Mouse (Mus musculus): Measurements from ENCODE around the gene Tnik. TPM values are rescaled to one million over a fixed set of nuclear protein-coding genes. Genes with fewer than 3 reads are reported as not detected.

Gene Tnik
- polyA plus RNA-seq, 1 experiment = 0.21 TPM

DNA sequence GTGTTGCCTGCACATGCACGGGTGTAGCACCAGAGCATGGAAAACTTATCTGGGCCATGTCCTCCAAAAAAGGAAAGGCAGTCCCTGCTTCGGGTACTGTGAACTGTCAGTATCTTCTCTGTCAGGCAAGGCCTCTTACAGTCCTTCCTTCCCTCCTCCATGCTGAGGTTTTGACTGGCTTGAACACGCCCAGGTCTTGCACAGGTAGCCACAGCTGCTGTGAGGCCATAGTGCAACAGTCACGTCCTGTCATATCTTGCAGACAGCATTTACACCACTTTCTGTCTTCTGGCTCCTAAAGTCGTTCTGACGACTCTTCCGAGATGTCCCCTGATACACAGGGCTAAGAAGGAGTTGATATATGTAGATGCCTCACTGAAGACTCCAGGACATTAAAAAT, 28.8 kb upstream of the Tnik start:
- TF ChIP-seq MYOD1 (IDR thresholded peaks at IDR 0.05; ENCODE audit: control insufficient read depth, insufficient read length, low read depth) = no peak
- no peak for TF ChIP-seq MYOG (IDR thresholded peaks at IDR 0.05; ENCODE audit: control insufficient read depth, extremely low read depth, insufficient read length)
- TF ChIP-seq USF1 (IDR thresholded peaks at IDR 0.05; ENCODE audit: low read depth) = no peak
- no peak for TF ChIP-seq CTCF (IDR thresholded peaks at IDR 0.05; ENCODE audit: control insufficient read depth, insufficient read depth, insufficient read length)
- TF ChIP-seq CEBPB (IDR thresholded peaks at IDR 0.05; ENCODE audit: low read depth) = no peak
- no peak for TF ChIP-seq MAX (IDR thresholded peaks at IDR 0.05)
- TF ChIP-seq FOSL1 (IDR thresholded peaks at IDR 0.05; ENCODE audit: insufficient read depth, low read length, poor library complexity, severe bottlenecking) = no peak
- Histone ChIP-seq H3K36me3 (ENCODE audit: control insufficient read depth, insufficient read depth) (no peaks in the 10 kb centered on the region), H3K79me2 (ENCODE audit: control insufficient read depth, insufficient read depth) (no peaks in the 10 kb centered on the region), H3K27me3 (ENCODE audit: control insufficient read depth, insufficient read depth, insufficient read length) (no peaks in the 10 kb centered on the region), H3K4me3 (ENCODE audit: insufficient read depth, poor library complexity, severe bottlenecking) (no peak overlapping the region), H3K79me3 (ENCODE audit: low read depth) (no peaks in the 10 kb centered on the region), H3ac (ENCODE audit: control insufficient read depth, insufficient read length, low read depth) (no peak overlapping the region)

GRCm38 (mm10) chr3:28236689-28237088, 26.3 kb upstream of the Tnik start:
- TF ChIP-seq FOSL1 (IDR thresholded peaks at IDR 0.05; ENCODE audit: insufficient read depth, low read length, poor library complexity, severe bottlenecking) = no peak
- TF ChIP-seq MYOD1 (IDR thresholded peaks at IDR 0.05; ENCODE audit: control insufficient read depth, insufficient read length, low read depth) = no peak
- no peak for TF ChIP-seq CEBPB (IDR thresholded peaks at IDR 0.05; ENCODE audit: low read depth)
- no peak for TF ChIP-seq USF1 (IDR thresholded peaks at IDR 0.05; ENCODE audit: low read depth)
- TF ChIP-seq MYOG (IDR thresholded peaks at IDR 0.05; ENCODE audit: control insufficient read depth, extremely low read depth, insufficient read length) = no peak
- no peak for TF ChIP-seq MAX (IDR thresholded peaks at IDR 0.05)
- TF ChIP-seq CTCF (IDR thresholded peaks at IDR 0.05; ENCODE audit: control insufficient read depth, insufficient read depth, insufficient read length) = no peak
- Histone ChIP-seq H3K79me2 (ENCODE audit: control insufficient read depth, insufficient read depth) (no peaks in the 10 kb centered on the region), H3ac (ENCODE audit: control insufficient read depth, insufficient read length, low read depth) (no peak overlapping the region), H3K4me3 (ENCODE audit: insufficient read depth, poor library complexity, severe bottlenecking) (no peak overlapping the region), H3K79me3 (ENCODE audit: low read depth) (no peaks in the 10 kb centered on the region), H3K27me3 (ENCODE audit: control insufficient read depth, insufficient read depth, insufficient read length) (no peaks in the 10 kb centered on the region), H3K36me3 (ENCODE audit: control insufficient read depth, insufficient read depth) (no peaks in the 10 kb centered on the region)

GRCm38 (mm10) chr3:28238136-28238535, 24.9 kb upstream of the Tnik start:
- TF ChIP-seq CEBPB (IDR thresholded peaks at IDR 0.05; ENCODE audit: low read depth) (no peak), MYOD1 (IDR thresholded peaks at IDR 0.05; ENCODE audit: control insufficient read depth, insufficient read length, low read depth) (no peak)
- Histone ChIP-seq H3K36me3 (ENCODE audit: control insufficient read depth, insufficient read depth) (no peaks in the 10 kb centered on the region), H3K4me3 (ENCODE audit: insufficient read depth, poor library complexity, severe bottlenecking) (no peak overlapping the region), H3K27me3 (ENCODE audit: control insufficient read depth, insufficient read depth, insufficient read length) (no peaks in the 10 kb centered on the region), H3K79me2 (ENCODE audit: control insufficient read depth, insufficient read depth) (no peaks in the 10 kb centered on the region), H3K79me3 (ENCODE audit: low read depth) (no peaks in the 10 kb centered on the region), H3ac (ENCODE audit: control insufficient read depth, insufficient read length, low read depth) (no peak overlapping the region)

DNA sequence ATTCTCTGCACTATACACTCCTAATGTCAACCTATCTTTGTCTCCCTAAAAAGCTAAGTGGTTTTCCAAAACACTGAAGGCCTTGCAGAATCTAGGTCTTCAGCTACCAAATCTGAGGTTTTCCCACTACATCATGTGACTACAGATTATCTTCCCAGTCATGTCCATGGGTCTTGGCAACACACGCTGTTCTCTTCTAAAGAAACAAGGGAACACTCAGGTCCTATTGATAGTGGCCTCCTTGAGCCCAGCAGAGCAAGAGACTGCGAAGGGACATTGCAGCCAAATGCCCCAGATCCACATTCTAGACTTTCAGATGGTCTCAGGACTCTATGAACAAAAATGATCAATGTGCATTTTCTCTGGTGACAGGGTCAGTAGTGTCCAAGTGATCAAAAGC, 20.5 kb upstream of the Tnik start:
- Histone ChIP-seq H3K79me2 (ENCODE audit: control insufficient read depth, insufficient read depth) (no peaks in the 10 kb centered on the region), H3K4me3 (ENCODE audit: insufficient read depth, poor library complexity, severe bottlenecking) (no peak overlapping the region), H3K36me3 (ENCODE audit: control insufficient read depth, insufficient read depth) (no peaks in the 10 kb centered on the region), H3ac (ENCODE audit: control insufficient read depth, insufficient read length, low read depth) (no peak overlapping the region), H3K79me3 (ENCODE audit: low read depth) (no peaks in the 10 kb centered on the region), H3K27me3 (ENCODE audit: control insufficient read depth, insufficient read depth, insufficient read length) (no peaks in the 10 kb centered on the region)
- no peak for TF ChIP-seq CEBPB (IDR thresholded peaks at IDR 0.05; ENCODE audit: low read depth)
- TF ChIP-seq USF1 (IDR thresholded peaks at IDR 0.05; ENCODE audit: low read depth) = no peak
- TF ChIP-seq CTCF (IDR thresholded peaks at IDR 0.05; ENCODE audit: control insufficient read depth, insufficient read depth, insufficient read length) = no peak
- TF ChIP-seq MAX (IDR thresholded peaks at IDR 0.05) = no peak
- no peak for TF ChIP-seq FOSL1 (IDR thresholded peaks at IDR 0.05; ENCODE audit: insufficient read depth, low read length, poor library complexity, severe bottlenecking)
- no peak for TF ChIP-seq MYOD1 (IDR thresholded peaks at IDR 0.05; ENCODE audit: control insufficient read depth, insufficient read length, low read depth)
- no peak for TF ChIP-seq MYOG (IDR thresholded peaks at IDR 0.05; ENCODE audit: control insufficient read depth, extremely low read depth, insufficient read length)

DNA sequence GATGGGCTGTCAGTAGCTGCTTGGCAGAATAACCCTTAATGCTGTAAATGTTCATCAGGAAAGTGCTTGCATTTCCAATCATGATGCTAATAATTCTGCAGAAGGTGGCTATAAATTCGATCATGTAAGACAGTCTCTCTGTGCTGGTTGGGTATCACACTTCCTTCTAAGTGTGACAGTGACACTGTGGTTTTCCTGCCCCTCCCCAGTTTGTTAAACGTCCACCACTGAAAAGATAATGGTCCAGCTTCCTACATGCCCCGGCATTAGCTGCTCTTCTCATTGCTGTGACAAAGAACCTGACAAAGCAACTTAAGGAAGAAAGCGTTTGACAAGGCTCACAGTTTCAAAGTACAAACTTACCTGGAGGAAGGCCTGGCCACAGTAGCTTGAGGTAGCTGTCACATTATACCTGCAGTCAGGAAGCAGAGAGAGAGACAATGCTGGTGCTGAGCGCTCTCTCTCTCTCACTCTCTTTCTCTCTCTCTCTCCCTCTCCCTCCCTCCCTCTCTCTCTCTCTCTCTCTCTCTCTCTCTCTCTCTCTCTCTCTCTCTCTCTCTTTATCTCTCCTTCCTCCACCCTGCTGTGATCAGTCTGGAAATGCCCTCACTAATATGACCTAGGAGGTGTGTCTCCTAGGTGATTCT, 18.6 kb upstream of the Tnik start:
- Histone ChIP-seq H3K27me3 (ENCODE audit: control insufficient read depth, insufficient read depth, insufficient read length) (no peaks in the 10 kb centered on the region), H3K79me3 (ENCODE audit: low read depth) (no peaks in the 10 kb centered on the region), H3K36me3 (ENCODE audit: control insufficient read depth, insufficient read depth) (no peaks in the 10 kb centered on the region), H3K4me3 (ENCODE audit: insufficient read depth, poor library complexity, severe bottlenecking) (no peak overlapping the region), H3K79me2 (ENCODE audit: control insufficient read depth, insufficient read depth) (no peaks in the 10 kb centered on the region), H3ac (ENCODE audit: control insufficient read depth, insufficient read length, low read depth) (no peak overlapping the region)
- no peak for TF ChIP-seq MYOD1 (IDR thresholded peaks at IDR 0.05; ENCODE audit: control insufficient read depth, insufficient read length, low read depth)
- no peak for TF ChIP-seq CEBPB (IDR thresholded peaks at IDR 0.05; ENCODE audit: low read depth)
- no peak for TF ChIP-seq USF1 (IDR thresholded peaks at IDR 0.05; ENCODE audit: low read depth)
- no peak for TF ChIP-seq MYOG (IDR thresholded peaks at IDR 0.05; ENCODE audit: control insufficient read depth, extremely low read depth, insufficient read length)
- no peak for TF ChIP-seq MAX (IDR thresholded peaks at IDR 0.05)
- no peak for TF ChIP-seq CTCF (IDR thresholded peaks at IDR 0.05; ENCODE audit: control insufficient read depth, insufficient read depth, insufficient read length)
- TF ChIP-seq FOSL1 (IDR thresholded peaks at IDR 0.05; ENCODE audit: insufficient read depth, low read length, poor library complexity, severe bottlenecking) = no peak

Data from C2C12 (cell line).